Mouse (Mus musculus): Measurements from ENCODE around the gene Pctp.

DNA sequence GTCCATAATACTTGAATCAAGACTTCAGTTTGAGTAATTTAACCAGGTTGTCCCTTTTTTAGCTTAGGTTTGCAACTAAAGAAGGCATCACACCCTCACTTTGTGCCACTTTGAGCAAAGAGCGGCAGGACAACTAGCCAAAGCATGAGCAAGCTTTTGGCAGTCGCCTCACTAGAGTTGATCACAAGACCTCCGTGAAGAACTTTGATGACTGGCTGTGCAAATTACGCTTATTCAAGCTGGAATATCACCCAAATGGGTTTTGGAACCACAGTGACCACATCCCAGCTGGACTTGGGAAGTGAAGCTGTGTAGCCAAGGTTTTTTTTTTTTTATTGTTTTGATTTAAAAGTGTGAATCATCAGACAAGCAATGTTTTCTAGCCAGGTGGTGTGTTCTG, 54.9 kb downstream of the Pctp start:
- TF ChIP-seq CTCF (IDR thresholded peaks at IDR 0.05; ENCODE audit: low read depth, low read length), result no peak
- TF ChIP-seq POLR2A (IDR thresholded peaks at IDR 0.05; ENCODE audit: extremely low read depth, insufficient read depth, low read length), result no peak
